Mouse (Mus musculus) kidney, adult 8-10 months (tissue): ENCODE measurements around the gene Fbxw8.

Experiments
- DNase-seq, 2 experiments: peaks; one replicate each; pipeline ENCODE4 v3.0.0; 2022

Fbxw8 gene

DNA sequence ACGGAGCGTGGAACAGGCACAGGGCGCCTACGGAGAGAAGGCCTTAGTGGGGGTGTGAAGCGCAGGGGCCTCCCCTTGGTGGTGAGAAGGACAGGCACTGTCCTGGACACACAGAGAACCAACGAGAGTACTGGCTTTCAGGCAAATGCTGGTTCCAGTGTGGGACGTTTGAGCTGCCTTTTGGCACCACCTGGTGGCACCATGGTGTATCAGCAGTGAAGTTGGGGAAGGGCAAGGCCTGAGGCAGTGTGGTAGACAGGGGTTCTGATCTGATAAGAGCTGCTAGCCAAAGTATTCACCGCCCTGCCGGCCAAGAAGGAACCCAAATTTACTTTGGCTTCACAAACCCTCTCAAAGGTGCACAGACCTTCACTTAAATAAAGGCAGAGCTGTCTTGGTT, 85.9 kb downstream of the Fbxw8 start:
- DNase-seq: peak; percentile 68 to 81

DNA sequence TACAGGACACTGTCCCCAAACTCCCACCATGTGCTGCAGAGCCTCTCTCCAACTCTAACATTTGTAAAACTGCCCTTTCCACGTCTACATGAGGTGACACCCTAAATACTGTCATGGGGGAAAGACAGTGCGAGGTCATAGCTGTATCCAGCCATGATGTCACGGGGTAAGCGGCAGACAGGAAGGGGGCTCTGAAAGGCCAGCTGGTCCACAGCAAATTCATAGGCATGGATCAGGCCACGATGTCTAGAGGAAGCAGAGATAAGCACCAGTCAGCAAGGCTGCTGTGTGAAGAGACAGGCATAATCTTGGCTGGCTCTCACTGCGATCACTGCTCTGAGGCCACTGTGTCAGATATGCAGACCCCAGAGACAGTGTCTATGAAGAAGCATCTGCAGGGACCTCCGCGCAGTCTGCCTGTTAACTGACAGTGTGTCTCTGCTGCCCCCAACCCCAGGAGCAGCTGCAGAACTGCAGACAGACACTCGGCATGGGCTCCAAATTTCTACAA, 87.2 kb downstream of the Fbxw8 start:
- DNase-seq: no peak

DNA sequence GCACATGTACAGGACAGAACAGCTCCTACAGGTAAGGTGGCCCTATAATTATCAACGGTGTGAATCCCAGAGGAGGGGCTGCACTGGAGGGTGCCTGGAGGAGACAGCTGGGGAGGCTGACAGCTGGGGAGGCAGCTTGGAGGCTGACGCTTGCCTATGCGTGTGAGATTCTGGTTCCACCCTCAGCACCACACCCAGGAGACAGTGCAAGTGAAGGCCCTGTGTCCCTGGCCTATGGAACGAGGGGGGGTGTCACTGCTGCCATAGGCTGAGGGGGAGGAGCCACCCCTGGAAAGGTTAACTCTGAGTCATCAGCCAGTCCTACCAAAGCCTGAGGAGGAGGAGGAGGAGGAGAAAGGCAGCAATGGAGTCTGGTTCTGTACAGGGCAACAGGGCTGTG, 87.7 kb downstream of the Fbxw8 start:
- no peak for DNase-seq

DNA sequence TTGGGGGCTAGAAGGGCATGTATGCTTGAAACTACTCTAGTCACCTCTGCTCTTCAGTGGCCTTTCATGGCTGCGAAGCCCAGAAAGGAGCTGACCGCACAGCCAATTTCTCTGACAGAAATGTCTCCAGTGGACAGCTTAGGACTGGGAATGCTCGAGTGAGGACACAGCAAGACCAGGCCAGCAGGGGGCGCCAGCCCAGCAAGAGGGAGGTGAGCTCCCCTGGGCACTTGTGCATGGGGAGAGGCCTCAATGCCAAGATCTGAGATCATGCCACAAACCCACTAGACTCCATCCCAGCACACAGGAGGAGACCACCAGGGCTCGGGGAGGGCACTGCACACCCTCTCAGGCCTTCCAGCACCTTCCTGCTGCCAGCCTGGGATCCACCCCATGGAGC, 88.4 kb downstream of the Fbxw8 start:
- DNase-seq: peak; percentile 62 to 73

DNA sequence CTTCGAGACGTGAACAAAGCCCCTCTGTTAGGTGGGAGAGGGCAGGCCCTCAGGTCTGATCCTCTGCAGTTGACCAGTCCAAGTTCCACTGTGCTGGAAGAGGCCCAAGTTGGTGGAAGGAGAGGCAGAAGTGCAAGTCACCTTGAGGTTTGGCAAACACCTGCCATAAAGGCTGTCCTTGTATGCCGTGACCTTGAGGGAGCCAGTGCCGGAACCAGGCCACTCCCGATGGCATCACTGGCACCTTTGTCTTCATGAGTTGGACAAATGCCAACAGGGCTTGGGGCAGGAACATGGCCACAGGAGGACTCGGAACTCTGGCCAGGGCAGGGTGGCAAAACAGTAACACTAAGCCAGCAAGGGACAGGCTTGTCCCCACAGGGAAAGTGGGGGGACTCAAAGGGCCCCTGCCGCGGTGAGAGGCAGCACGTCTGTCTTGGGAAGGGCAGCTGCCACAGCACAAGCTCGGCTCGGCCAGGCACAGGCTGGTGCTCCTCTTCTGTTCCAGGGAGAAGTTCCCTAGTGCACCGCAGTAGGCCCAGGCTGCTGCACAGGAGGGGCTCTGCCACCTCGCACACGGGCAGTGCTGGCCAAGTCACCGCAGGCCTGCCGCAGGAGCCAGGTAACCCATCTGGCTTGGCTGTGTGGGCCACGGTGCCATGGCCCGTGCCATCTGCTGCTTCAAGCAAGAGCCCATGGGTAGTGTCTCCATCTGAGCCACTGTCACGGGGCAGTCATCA, 89.6 kb downstream of the Fbxw8 start:
- peak; percentile 85 to 90 for DNase-seq

DNA sequence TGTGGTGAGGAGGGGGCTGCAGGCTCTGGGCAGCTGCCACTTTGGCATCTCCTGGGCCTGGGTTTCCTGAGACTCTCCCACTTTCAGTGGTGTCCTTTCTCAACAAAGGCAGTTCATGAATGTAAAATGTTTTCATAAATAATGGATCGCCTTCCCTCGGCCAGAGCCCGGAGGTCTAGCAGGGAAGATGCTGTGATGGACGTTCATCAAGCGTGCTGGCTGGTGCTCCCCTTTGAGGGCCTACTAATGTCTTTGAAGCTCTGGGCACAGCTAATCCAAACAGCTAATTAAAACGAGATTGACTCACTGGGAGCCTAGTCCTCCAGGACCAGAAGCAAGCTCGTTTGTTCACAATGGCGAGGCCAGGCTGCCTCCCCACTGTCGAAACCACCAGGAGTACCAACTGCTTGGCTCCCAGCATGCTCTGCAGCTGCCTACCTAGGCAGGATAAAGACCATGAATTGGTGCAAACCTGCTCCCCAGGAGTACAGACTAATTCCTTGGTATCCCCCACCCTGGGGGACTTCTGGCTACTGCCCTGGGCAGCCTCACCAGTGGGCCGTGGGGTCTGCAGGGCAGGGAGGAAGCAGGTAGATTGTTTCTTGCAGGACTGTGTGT, 90.9 kb downstream of the Fbxw8 start:
- DNase-seq: no peak

DNA sequence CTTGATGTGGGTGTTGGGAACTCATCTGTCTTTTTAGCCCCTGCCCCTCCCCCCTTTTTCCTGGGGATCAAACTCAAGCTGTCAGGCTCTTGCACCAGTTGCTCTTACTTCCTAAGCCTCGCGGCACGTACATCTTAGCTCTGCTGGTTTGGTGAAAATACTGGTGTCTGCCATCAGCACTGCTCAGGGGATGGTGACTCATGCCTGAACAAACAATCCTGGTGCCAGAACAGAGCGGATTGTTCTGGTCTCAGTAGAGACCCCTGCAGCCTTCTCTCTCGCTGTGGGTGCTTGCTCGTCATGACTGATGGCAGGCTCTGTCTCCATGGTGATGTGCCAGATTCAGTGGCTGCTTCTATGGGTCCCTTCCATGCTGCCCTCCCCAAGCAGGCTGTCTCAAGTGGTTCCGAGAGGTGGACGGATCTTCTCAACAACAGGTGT, 92.1 kb downstream of the Fbxw8 start:
- no peak for DNase-seq

DNA sequence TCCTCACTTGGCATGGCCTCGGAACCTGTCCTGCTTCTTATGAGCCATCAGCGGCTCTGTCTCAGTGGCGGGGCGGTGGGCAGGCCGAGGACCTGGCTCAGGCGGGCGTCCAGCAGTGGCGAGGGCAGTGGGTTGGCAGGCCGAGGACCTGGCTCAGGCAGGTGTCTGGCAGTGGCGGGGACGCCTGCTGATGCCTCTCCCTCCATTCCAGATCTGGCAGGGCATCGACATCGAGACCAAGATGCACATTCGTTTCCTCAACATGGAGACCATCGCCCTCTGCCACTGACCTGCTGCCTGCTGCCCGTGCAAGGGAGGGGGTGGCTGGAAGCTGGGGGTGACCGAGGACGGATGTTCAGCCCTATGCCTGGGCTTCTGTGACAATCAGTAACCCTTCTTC, 93.9 kb downstream of the Fbxw8 start:
- no peak for DNase-seq

DNA sequence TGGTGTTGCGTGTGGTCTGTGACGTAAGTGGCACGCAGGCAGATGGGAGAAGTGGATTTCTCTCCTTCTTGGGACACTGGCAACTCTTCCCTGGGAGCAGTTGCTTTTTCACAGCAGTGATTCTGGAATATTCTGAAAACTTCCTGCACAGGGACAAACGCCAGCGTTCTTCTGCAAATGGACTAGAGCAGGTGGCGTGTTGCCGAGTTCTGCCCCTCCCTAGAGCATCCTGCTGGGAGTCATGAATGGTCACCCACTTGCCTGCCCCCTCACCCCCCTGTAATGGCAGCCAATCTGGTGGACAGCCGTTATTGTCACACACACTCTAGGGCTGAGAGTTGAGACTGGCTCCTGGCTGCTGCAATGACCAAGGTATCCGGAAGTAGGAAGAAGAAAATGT, 95.6 kb downstream of the Fbxw8 start:
- no peak for DNase-seq

DNA sequence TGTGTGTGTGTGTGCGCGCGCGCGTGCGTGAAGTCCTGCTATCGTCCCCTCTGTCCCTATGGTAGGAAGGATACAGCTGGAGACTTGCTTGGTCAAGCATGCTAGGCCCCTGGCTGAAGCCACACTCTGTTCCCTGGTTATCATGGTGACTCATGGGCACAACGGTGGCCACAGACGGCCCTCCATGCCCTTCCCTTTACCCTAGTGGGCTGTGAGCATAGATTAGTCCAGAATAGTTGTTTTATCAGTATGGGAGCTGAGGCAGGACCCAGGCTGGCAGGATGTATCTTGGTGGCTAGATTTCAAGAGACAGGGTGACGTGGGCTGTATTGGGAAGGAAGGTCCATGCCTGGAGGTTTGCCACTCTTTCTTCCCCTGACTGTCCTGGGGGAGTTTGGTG, 96.4 kb downstream of the Fbxw8 start:
- no peak for DNase-seq

DNA sequence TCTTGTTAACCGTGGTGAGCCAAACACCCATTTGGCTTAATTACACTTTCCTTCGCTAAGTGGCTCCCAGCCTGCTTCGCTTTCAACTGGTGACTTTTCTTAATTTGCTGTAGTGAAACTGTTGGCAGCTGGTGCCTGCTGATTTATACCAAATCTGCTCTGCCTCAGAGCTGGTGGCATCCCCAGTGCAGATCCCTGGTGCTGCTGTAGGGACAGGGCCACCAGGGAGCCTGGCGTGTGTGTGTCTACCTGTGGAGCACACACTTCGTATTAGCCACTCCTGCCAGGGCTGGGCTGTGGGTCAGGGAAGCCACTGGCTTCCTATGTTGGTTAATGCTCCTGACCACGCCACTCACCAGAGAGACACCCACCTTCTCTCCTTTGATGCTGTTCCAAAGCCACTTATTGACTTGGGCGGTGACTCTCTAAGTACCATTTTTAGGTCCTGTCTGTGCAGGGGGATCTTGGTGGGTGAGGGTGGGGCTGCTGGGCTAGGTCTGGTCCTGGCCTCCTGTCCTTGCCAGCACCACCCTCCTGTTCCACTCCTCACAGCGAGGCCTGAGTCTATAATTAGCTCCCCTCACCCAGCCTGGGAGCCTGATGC, 97.7 kb downstream of the Fbxw8 start:
- DNase-seq: peak in 1 of 2 experiments; percentile 50

DNA sequence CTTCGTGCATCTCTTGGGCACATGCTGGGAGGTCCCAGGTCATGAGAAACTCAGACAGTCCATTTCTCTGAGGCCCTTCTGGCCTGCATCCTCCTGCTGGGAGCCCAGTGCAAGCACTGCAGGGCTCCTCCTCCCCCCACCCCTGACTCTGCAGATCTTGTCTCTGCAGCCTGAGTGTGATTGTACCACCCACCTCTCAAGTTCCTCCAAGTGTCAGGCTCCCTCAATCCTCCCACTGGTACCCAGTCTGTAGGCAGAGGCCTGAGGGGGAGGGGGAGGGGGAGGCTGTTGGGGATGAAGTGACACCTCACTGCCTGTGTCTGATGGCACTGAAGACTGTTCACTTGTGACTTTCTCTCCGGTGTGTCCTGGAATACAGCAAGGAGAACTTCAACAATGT, 102.1 kb downstream of the Fbxw8 start:
- DNase-seq: no peak

DNA sequence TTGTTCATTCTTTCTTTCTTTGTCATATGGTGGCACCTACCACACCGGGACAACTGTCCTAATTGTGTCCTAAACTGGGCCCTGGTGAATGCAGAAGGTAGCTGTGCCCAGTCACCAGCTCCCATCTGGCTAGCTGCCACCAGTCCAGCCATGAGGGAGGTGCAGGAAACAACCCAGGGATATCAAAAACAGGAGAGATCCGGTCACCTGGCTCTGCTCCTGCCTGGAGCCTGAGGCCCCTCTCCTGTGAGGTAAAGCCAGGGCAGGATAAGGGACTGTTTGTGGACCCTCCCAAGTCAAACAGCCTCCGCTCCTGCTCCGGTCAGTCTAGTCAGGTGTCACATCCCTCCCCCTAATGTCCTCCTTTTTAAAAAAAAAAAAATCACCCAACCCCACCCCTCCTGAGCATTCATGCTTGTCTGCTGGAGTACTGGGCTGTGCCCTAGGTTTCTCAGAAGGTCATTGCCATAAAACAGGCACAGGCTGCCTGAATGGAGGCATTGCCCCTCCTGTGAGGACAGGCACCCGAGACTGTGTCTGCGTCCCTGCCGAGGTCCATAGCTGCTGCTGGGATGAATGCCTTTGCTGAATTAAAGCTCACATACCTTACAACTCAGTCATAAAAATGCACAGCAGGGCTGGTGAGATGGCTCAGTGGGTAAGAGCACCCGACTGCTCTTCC, 103.1 kb downstream of the Fbxw8 start:
- peak; percentile 85 to 88 for DNase-seq

DNA sequence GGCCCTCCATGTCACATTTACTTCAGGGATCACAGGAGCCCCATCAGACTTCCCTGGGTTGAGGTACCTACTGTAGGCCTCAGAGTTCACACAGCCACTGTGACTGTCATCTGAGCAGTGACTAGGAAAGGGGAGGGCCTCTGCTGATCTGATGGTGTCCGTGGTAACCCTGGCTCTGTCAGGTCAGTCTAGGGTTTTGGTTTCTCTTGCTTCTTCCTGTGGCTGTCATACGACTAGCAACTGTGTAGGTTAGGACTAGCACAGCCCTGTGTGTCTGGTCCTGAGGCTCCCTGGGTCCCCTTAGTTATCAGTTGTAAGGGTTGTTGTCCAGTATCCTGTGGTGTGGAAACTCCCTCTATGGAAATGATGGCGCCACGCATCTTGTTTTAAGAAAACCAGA, 104.5 kb downstream of the Fbxw8 start:
- no peak for DNase-seq

DNA sequence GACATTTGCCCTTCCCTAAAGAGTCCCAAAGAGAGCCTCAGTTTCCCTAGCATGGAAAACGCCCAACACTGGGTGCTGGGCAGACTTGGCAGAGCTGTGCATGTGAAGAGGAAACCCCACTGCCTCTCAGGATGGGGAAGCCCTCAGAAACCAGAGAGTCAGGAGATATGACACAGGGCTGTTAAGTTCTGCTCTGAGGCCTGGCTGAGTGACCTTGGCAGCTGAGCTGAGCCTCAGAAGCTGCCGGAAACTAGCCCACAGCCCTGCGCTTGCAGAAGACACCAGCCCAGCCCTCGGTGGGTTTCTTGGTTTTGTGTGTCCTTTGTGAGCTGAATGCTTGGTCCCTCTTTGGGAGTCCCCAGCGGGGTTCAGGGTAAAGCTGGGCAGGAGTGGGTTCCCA, 106.3 kb downstream of the Fbxw8 start:
- no peak for DNase-seq

DNA sequence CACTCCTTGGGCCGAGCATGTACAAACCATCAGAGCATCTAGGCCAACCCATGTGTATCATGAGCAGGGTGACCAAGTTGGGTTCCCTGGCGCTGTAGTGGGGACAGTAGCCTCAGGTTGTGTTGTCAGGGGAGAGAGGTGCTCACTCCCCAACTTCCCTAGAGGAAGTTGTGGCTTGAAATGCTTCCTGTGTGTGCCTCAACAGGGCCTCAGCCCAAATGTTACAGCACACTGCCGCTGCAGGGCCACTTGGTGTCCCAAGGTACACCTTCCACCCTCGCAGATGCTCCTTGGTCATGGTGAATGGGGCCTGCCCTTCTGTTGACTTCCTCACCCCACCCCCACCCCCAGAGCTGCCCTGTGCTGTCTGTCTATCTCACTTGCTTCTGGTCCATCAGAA, 106.9 kb downstream of the Fbxw8 start:
- DNase-seq: no peak

DNA sequence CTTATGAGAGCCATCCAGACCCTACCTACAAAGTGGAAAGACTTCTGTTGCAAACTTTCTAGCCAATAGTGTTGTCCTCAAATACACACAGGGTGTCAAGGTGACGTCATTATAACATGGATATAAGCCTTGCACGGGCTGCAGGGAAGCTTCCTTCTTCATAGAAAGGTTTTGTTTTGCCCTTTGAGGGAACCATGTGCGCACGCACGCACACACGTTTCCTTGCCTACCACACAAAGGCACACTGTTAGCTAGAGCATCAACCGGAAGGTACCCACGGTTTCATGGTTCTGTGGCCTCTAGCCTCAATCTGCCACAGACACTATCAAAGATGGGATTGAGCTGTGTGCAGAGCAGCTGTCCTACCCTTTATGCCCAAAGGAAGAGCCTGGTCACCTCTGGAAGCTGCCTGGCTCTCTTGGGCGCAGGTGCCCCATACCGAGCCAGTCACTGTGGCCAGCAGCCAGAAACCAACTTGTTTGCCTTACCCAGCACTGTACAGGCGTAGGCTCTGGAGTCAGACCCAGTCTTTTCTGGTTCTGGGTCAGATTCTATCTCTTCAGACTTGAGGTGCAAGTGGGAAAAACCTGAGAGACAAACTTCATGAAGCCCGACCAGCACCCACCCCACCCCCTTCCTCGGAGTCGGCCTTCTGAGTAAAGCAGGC, 108.0 kb downstream of the Fbxw8 start:
- DNase-seq: no peak

DNA sequence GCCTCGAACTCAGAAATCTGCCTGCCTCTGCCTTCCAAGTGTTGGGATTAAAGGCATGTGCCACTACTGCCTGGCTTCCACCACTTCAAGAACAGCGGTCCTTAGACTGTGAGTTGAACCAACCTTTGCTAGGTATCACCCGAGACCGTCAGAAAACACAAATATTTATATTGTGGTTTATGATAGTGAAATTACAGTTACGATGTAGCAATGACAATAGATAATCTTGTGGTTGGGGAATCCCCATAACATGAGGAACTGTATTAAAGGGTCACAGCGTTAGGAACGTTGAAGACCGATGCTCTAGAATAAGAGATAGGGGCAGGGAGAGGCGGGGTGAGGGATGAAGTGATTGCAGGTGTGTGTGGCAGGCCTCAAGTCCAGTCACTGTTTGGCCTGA, 109.9 kb downstream of the Fbxw8 start:
- DNase-seq: no peak

DNA sequence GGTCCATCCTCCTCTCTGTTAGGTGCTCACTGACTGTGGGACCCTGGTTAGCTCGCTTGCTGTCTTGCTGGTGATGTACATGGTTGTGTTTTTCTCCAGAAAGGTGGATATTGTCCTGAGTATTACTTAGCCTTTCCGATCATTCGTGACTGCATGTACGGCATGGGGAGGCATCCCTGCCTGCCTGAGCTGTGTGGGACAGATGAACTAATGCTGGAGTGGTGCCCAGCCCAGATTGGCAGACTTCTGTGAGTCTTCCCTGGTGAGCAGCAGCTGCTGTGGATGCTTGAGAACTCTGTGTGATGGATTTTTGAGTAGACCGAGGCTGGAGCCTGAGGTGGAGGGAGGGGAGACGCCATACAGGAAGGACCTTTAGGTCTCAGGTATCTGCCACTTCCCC, 110.4 kb downstream of the Fbxw8 start:
- DNase-seq: no peak

DNA sequence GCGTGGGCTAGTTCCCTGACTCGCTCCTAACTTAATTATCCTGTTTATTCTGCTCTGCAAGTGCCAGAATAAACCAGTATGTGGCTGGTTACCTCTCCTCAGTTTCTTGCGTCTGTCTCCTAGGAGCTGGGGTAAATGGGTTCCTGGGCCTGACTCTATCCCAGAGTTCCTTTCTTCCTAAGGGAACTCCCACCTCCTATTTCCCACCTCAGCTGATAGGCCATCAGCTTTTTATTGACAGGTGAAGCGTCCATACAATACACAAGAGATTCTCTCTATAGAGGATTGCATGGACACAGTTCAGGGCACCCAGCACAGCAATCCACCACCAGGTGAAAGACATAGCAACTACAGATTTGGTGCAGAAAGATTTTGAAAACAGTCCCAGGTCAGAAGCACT, 111.5 kb downstream of the Fbxw8 start:
- no peak for DNase-seq

DNA sequence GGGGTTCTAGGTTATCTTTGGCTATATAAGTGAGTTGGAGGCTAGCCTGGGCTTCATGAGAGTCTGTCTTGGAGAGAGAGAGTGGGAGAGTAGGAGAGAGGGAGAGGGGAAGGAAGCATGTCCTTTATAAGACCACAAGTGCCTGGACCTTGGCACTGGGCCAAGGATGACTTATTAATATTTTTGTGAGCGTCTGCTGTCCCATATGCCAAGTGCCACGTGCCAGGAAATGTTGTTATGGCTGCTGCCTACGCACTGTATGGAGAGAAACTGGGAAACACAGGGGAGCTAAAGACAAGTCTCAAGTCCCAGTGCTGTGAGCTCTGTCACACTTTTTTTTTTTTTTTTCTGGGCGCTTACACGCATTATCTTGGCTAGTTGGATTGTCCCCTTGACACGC, 112.7 kb downstream of the Fbxw8 start:
- DNase-seq: no peak

DNA sequence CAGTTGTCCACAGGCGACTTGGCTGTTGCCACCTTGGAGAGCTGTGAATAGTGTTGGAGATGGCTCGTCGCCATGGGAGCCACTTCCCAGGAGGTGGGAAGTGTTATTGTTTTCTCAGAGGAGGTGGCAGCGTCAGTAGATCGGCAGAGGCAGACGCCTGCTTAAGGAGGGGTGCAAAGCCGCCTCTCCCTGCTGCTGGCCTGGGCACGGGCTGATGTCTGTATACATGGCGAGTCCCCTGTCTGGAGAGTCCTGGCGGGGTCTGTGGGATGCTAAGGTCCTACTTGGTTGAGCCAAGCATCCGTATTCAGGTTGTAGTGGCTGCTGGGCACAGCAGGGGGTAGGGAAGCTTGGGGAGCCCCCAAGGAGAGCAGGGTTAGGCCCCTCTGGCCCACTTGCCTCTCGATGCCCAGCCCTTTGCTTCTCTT, 116.0 kb downstream of the Fbxw8 start:
- no peak for DNase-seq
